ENCODE assay signal across 24 mouse cellular contexts in genomic region chr17:27126974-27127373, GRCm38 (mm10). TPM values are rescaled to one million over a fixed set of nuclear protein-coding genes. Genes with fewer than 3 reads are reported as not detected.
DNase-seq lines count a peak whose midpoint lies in the region; ATAC-seq and TF ChIP-seq lines count a peak whose summit lies in the region.
"Had no signal": no experiment of that assay in that cellular context is flagged by ENCODE, and none has a peak within 500 bp of the region (broad histone marks: within the 10 kb centered on the region; RNA-seq: fewer than 3 reads in every experiment).

No protein-coding gene starts in this region.

- no peak overlapping the region for H3K4me2 ChIP-seq in hindbrain, embryonic 13.5 days
- H3K4me2 ChIP-seq in hindbrain, embryonic 14.5 days (replicated peaks) = no peak overlapping the region
- no peak overlapping the region for H3K4me2 ChIP-seq in midbrain, embryonic 14.5 days (ENCODE audit: low read length)
- H3K4me2 ChIP-seq in midbrain, postnatal 0 days (ENCODE audit: low read depth, low read length, poor library complexity, severe bottlenecking) = no peak overlapping the region
- no peak overlapping the region for H3K4me2 ChIP-seq in liver, embryonic 12.5 days
- H3K4me2 ChIP-seq: heart, embryonic 15.5 days; limb, embryonic 15.5 days; liver, embryonic 15.5 days; lung, embryonic 15.5 days; neural tube, embryonic 12.5 days had no signal

- no peak for TF ChIP-seq CTCF in midbrain, postnatal 0 days (IDR thresholded peaks at IDR 0.05)

- no peak overlapping the region for H3K4me3 ChIP-seq in hindbrain, embryonic 13.5 days
- no peak overlapping the region for H3K4me3 ChIP-seq in hindbrain, embryonic 14.5 days (replicated peaks; ENCODE audit: low read length)
- H3K4me3 ChIP-seq in megakaryocyte, embryonic 14.5 days (replicated peaks) = peak overlapping the region; percentile 29
- H3K4me3 ChIP-seq in midbrain, embryonic 14.5 days (replicated peaks; ENCODE audit: low read depth, low read length) = no peak overlapping the region
- no peak overlapping the region for H3K4me3 ChIP-seq in midbrain, postnatal 0 days (ENCODE audit: low read depth, low read length)
- H3K4me3 ChIP-seq in liver, embryonic 12.5 days = no peak overlapping the region
- H3K4me3 ChIP-seq: forebrain, embryonic 10.5 days; heart, embryonic 15.5 days; limb, embryonic 15.5 days; liver, embryonic 15.5 days; lung, embryonic 15.5 days; neural tube, embryonic 12.5 days had no signal

- H3K9me3 ChIP-seq in hindbrain, embryonic 13.5 days = no peaks in the 10 kb centered on the region
- no peaks in the 10 kb centered on the region for H3K9me3 ChIP-seq in hindbrain, embryonic 14.5 days (ENCODE audit: control insufficient read depth, low read length)
- no peaks in the 10 kb centered on the region for H3K9me3 ChIP-seq in megakaryocyte, embryonic 14.5 days
- H3K9me3 ChIP-seq in midbrain, embryonic 14.5 days (ENCODE audit: control insufficient read depth, low read length) = no peaks in the 10 kb centered on the region
- no peaks in the 10 kb centered on the region for H3K9me3 ChIP-seq in midbrain, postnatal 0 days (ENCODE audit: low read length)
- no peaks in the 10 kb centered on the region for H3K9me3 ChIP-seq in liver, embryonic 12.5 days (replicated peaks)
- H3K9me3 ChIP-seq: forebrain, embryonic 10.5 days; heart, embryonic 15.5 days; limb, embryonic 15.5 days; liver, embryonic 15.5 days; lung, embryonic 15.5 days; neural tube, embryonic 12.5 days had no signal

- peak overlapping the region; percentile 12; the same call in 1 of the 2 replicates for H3K27ac ChIP-seq in hindbrain, embryonic 13.5 days
- no peak overlapping the region for H3K27ac ChIP-seq in hindbrain, embryonic 14.5 days
- peak overlapping the region; percentile 66 for H3K27ac ChIP-seq in midbrain, embryonic 14.5 days (replicated peaks; ENCODE audit: low read depth, low read length)
- H3K27ac ChIP-seq in midbrain, postnatal 0 days (ENCODE audit: low read depth, low read length) = peak overlapping the region; percentile 43; the same call in 1 of the 2 replicates
- H3K27ac ChIP-seq in liver, embryonic 12.5 days = no peak overlapping the region
- H3K27ac ChIP-seq: forebrain, embryonic 10.5 days; heart, embryonic 15.5 days; limb, embryonic 15.5 days; liver, embryonic 15.5 days; lung, embryonic 15.5 days; neural tube, embryonic 12.5 days had no signal

- H3K27me3 ChIP-seq in hindbrain, embryonic 13.5 days = 0 out of 2 replicates have a peak, but pooled peaks cover 8% of the 10 kb centered on the region
- H3K27me3 ChIP-seq in hindbrain, embryonic 14.5 days (ENCODE audit: control insufficient read depth, insufficient read depth, low read length) = no peaks in the 10 kb centered on the region
- no peaks in the 10 kb centered on the region for H3K27me3 ChIP-seq in megakaryocyte, embryonic 14.5 days (replicated peaks)
- H3K27me3 ChIP-seq in midbrain, embryonic 14.5 days (ENCODE audit: control insufficient read depth, insufficient read depth, low read length) = no peaks in the 10 kb centered on the region
- H3K27me3 ChIP-seq in midbrain, postnatal 0 days (ENCODE audit: insufficient read depth, low read length) = no peaks in the 10 kb centered on the region
- no peaks in the 10 kb centered on the region for H3K27me3 ChIP-seq in liver, embryonic 12.5 days (replicated peaks)
- H3K27me3 ChIP-seq: heart, embryonic 15.5 days; limb, embryonic 15.5 days; liver, embryonic 15.5 days; lung, embryonic 15.5 days; neural tube, embryonic 12.5 days had no signal

- no peak for DNase-seq in hindbrain, embryonic 14.5 days (ENCODE audit: low spot score)
- DNase-seq in midbrain, embryonic 14.5 days = no peak
- DNase-seq in midbrain, postnatal 0 days (ENCODE audit: low spot score) = no peak
- DNase-seq: adrenal gland, postnatal 14 days; cerebellum, adult 8-10 months; gastrocnemius, postnatal 25 days; heart, postnatal 4 days; kidney, adult 2 months; kidney, postnatal 14 days; layer of hippocampus, postnatal 36 days; lung, postnatal 4 days had no signal

- no peak for ATAC-seq in hindbrain, embryonic 13.5 days (ENCODE audit: low FRiP score)
- no peak for ATAC-seq in hindbrain, embryonic 14.5 days (ENCODE audit: low FRiP score)
- ATAC-seq in megakaryocyte, adult 5-6 weeks (ENCODE audit: poor library complexity, severe bottlenecking) = no peak
- ATAC-seq in midbrain, embryonic 14.5 days (ENCODE audit: low FRiP score, low TSS enrichment) = no peak
- ATAC-seq in midbrain, postnatal 0 days (ENCODE audit: low FRiP score) = no peak
- ATAC-seq in liver, embryonic 12.5 days = no peak
- ATAC-seq: forebrain, embryonic 16.5 days had no signal

- H3K4me1 ChIP-seq in hindbrain, embryonic 13.5 days (replicated peaks) = peaks cover 80% of the 10 kb centered on the region
- H3K4me1 ChIP-seq in hindbrain, embryonic 14.5 days (replicated peaks; ENCODE audit: control insufficient read depth, insufficient read depth, low read length) = peaks cover 38% of the 10 kb centered on the region
- peaks cover 33% of the 10 kb centered on the region for H3K4me1 ChIP-seq in megakaryocyte, embryonic 14.5 days
- H3K4me1 ChIP-seq in midbrain, embryonic 14.5 days (ENCODE audit: control insufficient read depth, insufficient read depth, low read length) = peaks cover 48% of the 10 kb centered on the region
- peaks cover 21% of the 10 kb centered on the region; the same call in 1 of the 2 replicates for H3K4me1 ChIP-seq in midbrain, postnatal 0 days (ENCODE audit: insufficient read depth, low read length)
- peaks cover 62% of the 10 kb centered on the region for H3K4me1 ChIP-seq in liver, embryonic 12.5 days

- peaks cover 27% of the 10 kb centered on the region for H3K36me3 ChIP-seq in hindbrain, embryonic 13.5 days
- peaks cover 22% of the 10 kb centered on the region for H3K36me3 ChIP-seq in hindbrain, embryonic 14.5 days (replicated peaks; ENCODE audit: control insufficient read depth, insufficient read depth)
- peaks cover 70% of the 10 kb centered on the region for H3K36me3 ChIP-seq in megakaryocyte, embryonic 14.5 days (replicated peaks; ENCODE audit: low read length)
- H3K36me3 ChIP-seq in midbrain, embryonic 14.5 days (ENCODE audit: control insufficient read depth, insufficient read depth, low read length) = peaks cover 30% of the 10 kb centered on the region
- H3K36me3 ChIP-seq in midbrain, postnatal 0 days (ENCODE audit: insufficient read depth, low read length) = peaks cover 18% of the 10 kb centered on the region
- H3K36me3 ChIP-seq in liver, embryonic 12.5 days = peaks cover 72% of the 10 kb centered on the region

- H3K9ac ChIP-seq in hindbrain, embryonic 13.5 days = peak overlapping the region; percentile 61
- H3K9ac ChIP-seq in hindbrain, embryonic 14.5 days = no peak overlapping the region
- peak overlapping the region; percentile 37; the same call in 1 of the 2 replicates for H3K9ac ChIP-seq in midbrain, embryonic 14.5 days (replicated peaks; ENCODE audit: low read length)
- peak overlapping the region; percentile 33 for H3K9ac ChIP-seq in midbrain, postnatal 0 days (replicated peaks; ENCODE audit: low read length, poor library complexity, severe bottlenecking)
- no peak overlapping the region for H3K9ac ChIP-seq in liver, embryonic 12.5 days
- H3K9ac ChIP-seq: heart, embryonic 15.5 days; limb, embryonic 15.5 days; liver, embryonic 15.5 days; lung, embryonic 15.5 days; neural tube, embryonic 12.5 days had no signal

- WGBS in hindbrain, embryonic 13.5 days = 77% methylated on average over 10 of the region's 10 CpGs
- 83% methylated on average over 10 of the region's 10 CpGs for WGBS in hindbrain, embryonic 14.5 days
- WGBS in midbrain, embryonic 14.5 days = 85% methylated on average over 10 of the region's 10 CpGs
- 72% methylated on average over 10 of the region's 10 CpGs for WGBS in midbrain, postnatal 0 days
- WGBS in liver, embryonic 12.5 days (ENCODE audit: insufficient replicate concordance) = 73% methylated on average over 10 of the region's 10 CpGs

RNA-seq across cellular contexts. Expression of gene Uqcc2, which starts 6.7 kb away (rescaled TPM):
- polyA plus RNA-seq in hindbrain, embryonic 13.5 days (2015; fragmentation: Nextera tagmentation; extraction: Ambion mirVana) = 335 and 349 TPM in 2 replicates
- 359 and 406 TPM in 2 replicates for polyA plus RNA-seq in hindbrain, embryonic 14.5 days (2014; fragmentation: Nextera tagmentation; extraction: Ambion mirVana)
- polyA plus RNA-seq in megakaryocyte, embryonic 14.5 days (2012; ENCODE audit: insufficient read depth, low replicate concordance) = 35.6 and 163 TPM in 2 replicates
- 92.0 and 94.4 TPM in 2 replicates for total RNA-seq in megakaryocyte, adult 5-6 weeks (2015)
- total RNA-seq in megakaryocyte, adult 5-6 weeks (2017) = 88.7 and 110 TPM in 2 replicates
- 353 and 471 TPM in 2 replicates for polyA plus RNA-seq in midbrain, embryonic 14.5 days (2014; fragmentation: Nextera tagmentation; extraction: Ambion mirVana)
- total RNA-seq in midbrain, postnatal 0 days (2014; rRNA removed) = 213 and 233 TPM in 2 replicates
- 453 and 478 TPM in 2 replicates for polyA plus RNA-seq in midbrain, postnatal 0 days (2015; fragmentation: Nextera tagmentation; extraction: Ambion mirVana)
- 254 and 262 TPM in 2 replicates for polyA plus RNA-seq in liver, embryonic 12.5 days (2016; fragmentation: Nextera tagmentation; extraction: Ambion mirVana)

RNA-seq across cellular contexts. Expression of gene Ip6k3, which starts 40.6 kb away (rescaled TPM):
- polyA plus RNA-seq in hindbrain, embryonic 13.5 days (2015; fragmentation: Nextera tagmentation; extraction: Ambion mirVana) = 0.45 and 0.58 TPM in 2 replicates
- polyA plus RNA-seq in hindbrain, embryonic 14.5 days (2014; fragmentation: Nextera tagmentation; extraction: Ambion mirVana) = 0.60 and 0.80 TPM in 2 replicates
- polyA plus RNA-seq in megakaryocyte, embryonic 14.5 days (2012; ENCODE audit: insufficient read depth, low replicate concordance) = not detected in 2 replicates
- 0.91 and 1.6 TPM in 2 replicates for total RNA-seq in megakaryocyte, adult 5-6 weeks (2015)
- 0.77 and 1.3 TPM in 2 replicates for total RNA-seq in megakaryocyte, adult 5-6 weeks (2017)
- 0.20 and 0.36 TPM in 2 replicates for polyA plus RNA-seq in midbrain, embryonic 14.5 days (2014; fragmentation: Nextera tagmentation; extraction: Ambion mirVana)
- total RNA-seq in midbrain, postnatal 0 days (2014; rRNA removed) = 0.09 TPM in 1 of 2 replicates, not detected in the other
- polyA plus RNA-seq in midbrain, postnatal 0 days (2015; fragmentation: Nextera tagmentation; extraction: Ambion mirVana) = 0.32 TPM in 1 of 2 replicates, not detected in the other
- 0.13 TPM in 1 of 2 replicates, not detected in the other for polyA plus RNA-seq in liver, embryonic 12.5 days (2016; fragmentation: Nextera tagmentation; extraction: Ambion mirVana)
- total RNA-seq: common myeloid progenitor, adult 5-6 weeks had no signal
- polyA plus RNA-seq: forebrain, embryonic 16.5 days; intestine, embryonic 14.5 days had no signal

Comparison
In these comparisons a context has a peak if more than half of its experiments do, and no peak if none do; other contexts are left out.
1. H3K27ac ChIP-seq: peak in hindbrain, embryonic 13.5 days (single experiment), midbrain, embryonic 14.5 days (single experiment) and midbrain, postnatal 0 days (single experiment); none in hindbrain, embryonic 14.5 days (single experiment) and liver, embryonic 12.5 days (single experiment).
2. H3K9ac ChIP-seq: peak in hindbrain, embryonic 13.5 days (single experiment), midbrain, embryonic 14.5 days (single experiment) and midbrain, postnatal 0 days (single experiment); none in hindbrain, embryonic 14.5 days (single experiment) and liver, embryonic 12.5 days (single experiment).